Mouse (Mus musculus) common myeloid progenitor, adult 5-6 weeks (primary cell): Measurements from ENCODE around the gene Vmn1r229. TPM values are rescaled to one million over a fixed set of nuclear protein-coding genes. Genes with fewer than 3 reads are reported as not detected.

Experiments
- ATAC-seq: replicated peaks from 2 replicates; pipeline ENCODE4 v1.8.0; 2016; ENCODE audit warnings: low read depth, mild to moderate bottlenecking, moderate TSS enrichment, inconsistent platforms; ENCODE audit not compliant: poor library complexity, severe bottlenecking
- total RNA-seq: library from RNA; stranded (forward); fragments of 200-1000, 187-1606 nt; gene quantifications from 2 replicates; pipeline ENCODE4 v1.2.3, GENCODE M21; 2017

Gene Vmn1r229
- not detected in 2 replicates for total RNA-seq

DNA sequence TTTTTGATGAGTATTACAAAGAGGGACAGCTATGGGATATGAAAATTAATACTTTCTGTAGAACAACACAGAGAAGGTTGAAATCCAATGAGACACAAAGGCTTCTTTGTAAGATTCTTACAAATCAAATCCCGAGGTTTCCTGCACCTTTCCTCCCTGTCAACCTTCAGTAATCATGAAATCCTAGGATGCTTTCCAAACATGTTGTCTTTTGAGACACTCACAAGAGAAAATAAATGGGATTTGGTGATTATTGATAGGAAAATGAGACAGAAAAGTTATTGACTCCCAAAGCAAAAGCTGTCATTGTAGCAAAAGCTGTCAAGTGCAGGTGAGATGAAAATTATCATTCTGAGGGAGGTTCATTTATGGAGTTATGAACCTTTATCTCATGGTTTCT lies at the start of gene Vmn1r229:
Gene Vmn1r229, plus strand, starts transcription at position 301 of the 400 bp plus-strand sequence.
- no peak for ATAC-seq

DNA sequence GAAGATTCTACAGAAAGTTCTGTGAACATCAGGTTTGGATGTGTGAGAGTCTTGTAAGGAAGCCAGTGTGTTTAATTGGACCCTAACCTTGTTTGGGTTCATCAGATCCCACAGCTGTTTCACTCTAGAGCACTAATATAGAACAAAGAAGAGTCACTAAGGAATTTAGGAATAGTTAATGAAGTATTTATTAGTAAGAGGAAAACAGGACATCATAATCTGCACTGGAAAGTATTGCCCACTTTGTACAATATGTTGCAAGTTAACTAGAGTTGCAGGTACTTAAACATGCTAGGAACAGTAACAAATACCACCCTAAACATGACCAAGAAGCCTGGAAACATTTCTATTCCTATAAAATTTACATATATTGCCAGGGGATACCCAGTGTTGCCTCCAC lies 25.3 kb upstream of the Vmn1r229 start, which contains the start of gene Vmn1r228:
Gene Vmn1r228, minus strand, starts transcription at position 101 of the 400 bp plus-strand sequence.
- no peak for ATAC-seq

DNA sequence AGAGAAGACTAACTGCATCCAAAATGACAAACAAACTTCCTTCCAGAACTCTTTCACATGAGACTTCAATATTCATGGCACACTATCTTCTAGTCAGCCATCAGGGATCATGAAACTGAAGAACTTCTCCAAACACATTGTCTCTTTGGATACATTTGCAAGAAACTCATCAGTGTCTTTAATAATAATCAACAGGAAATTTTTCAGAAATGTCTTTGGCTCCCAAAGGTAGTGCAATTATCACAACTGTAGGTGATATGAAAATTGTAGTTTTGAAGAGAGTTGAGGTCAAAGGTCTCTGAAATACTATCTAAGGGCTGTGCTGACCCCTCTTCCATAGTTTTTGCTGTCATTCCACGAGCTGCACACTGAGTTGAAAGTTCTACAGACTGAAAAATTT lies 28.8 kb downstream of the Vmn1r229 start, which contains the start of gene Vmn1r230:
Gene Vmn1r230, plus strand, starts transcription at position 301 of the 400 bp plus-strand sequence.
- no peak for ATAC-seq

Other genes with a start within 250 kb of the Vmn1r229 start
- gene Vmn2r109, start 246.8 kb upstream of the Vmn1r229 start, total RNA-seq, result not detected in 2 replicates
- 0.09 TPM in 1 of 2 replicates, not detected in the other for gene Vmn2r110, start 215.1 kb upstream of the Vmn1r229 start, total RNA-seq
- gene Fpr-rs3, start 186.7 kb upstream of the Vmn1r229 start, total RNA-seq, result not detected in 2 replicates
- gene Vmn1r226, start 128.7 kb upstream of the Vmn1r229 start, total RNA-seq, result not detected in 2 replicates
- not detected in 2 replicates for gene Vmn1r227, start 81.7 kb upstream of the Vmn1r229 start, total RNA-seq
- gene Vmn1r228, start 25.4 kb upstream of the Vmn1r229 start, total RNA-seq, result not detected in 2 replicates
- gene Vmn1r230, start 28.9 kb downstream of the Vmn1r229 start, total RNA-seq, result not detected in 2 replicates
- not detected in 2 replicates for gene Vmn1r231, start 93.5 kb downstream of the Vmn1r229 start, total RNA-seq
- gene Vmn1r232, start 108.2 kb downstream of the Vmn1r229 start, total RNA-seq, result not detected in 2 replicates
- 210 and 229 TPM in 2 replicates for gene Ppp2r1a, start 133.8 kb downstream of the Vmn1r229 start, total RNA-seq
- not detected in 2 replicates for gene Vmn1r233, start 184.9 kb downstream of the Vmn1r229 start, total RNA-seq
- gene Zfp160, start 197.3 kb downstream of the Vmn1r229 start, total RNA-seq, result 26.6 and 31.7 TPM in 2 replicates